In genomic region chr14:101504473-101505200, GRCm38 (mm10) we compare ENCODE assay signal across 22 mouse cellular contexts.
DNase-seq lines count a peak whose midpoint lies in the region; ATAC-seq lines count a peak whose summit lies in the region.
"Had no signal": no experiment of that assay in that cellular context is flagged by ENCODE, and none has a peak within 500 bp of the region (broad histone marks: within the 10 kb centered on the region; RNA-seq: fewer than 3 reads in every experiment).

No protein-coding gene starts in this region.

- H3K9ac ChIP-seq in kidney, embryonic 14.5 days (ENCODE audit: low read depth, low read length): no peak overlapping the region
- H3K9ac ChIP-seq: forebrain, embryonic 15.5 days; liver, embryonic 13.5 days; lung, embryonic 15.5 days had no signal

- H3K9me3 ChIP-seq in kidney, embryonic 14.5 days (ENCODE audit: control insufficient read depth, low read length): no peaks in the 10 kb centered on the region
- H3K9me3 ChIP-seq: embryonic facial prominence, embryonic 10.5 days; forebrain, embryonic 15.5 days; hindbrain, embryonic 10.5 days; liver, embryonic 13.5 days; lung, embryonic 15.5 days; midbrain, embryonic 10.5 days had no signal

- ATAC-seq in hematopoietic stem cell, adult 5-6 weeks (replicated peaks in 1 of 2; ENCODE audit: insufficient read depth in 1 of 2, low FRiP score in 2 of 2, low TSS enrichment in 1 of 2, low read depth in 1 of 2, poor library complexity in 2 of 2, severe bottlenecking in 2 of 2): peak; percentile 63 to 75
- ATAC-seq in kidney, embryonic 14.5 days (ENCODE audit: low FRiP score, low TSS enrichment): no peak
- ATAC-seq: forebrain, embryonic 15.5 days; hindbrain, embryonic 16.5 days had no signal

- H3K27me3 ChIP-seq in kidney, embryonic 14.5 days (ENCODE audit: control insufficient read depth, insufficient read depth, low read length): no peaks in the 10 kb centered on the region
- H3K27me3 ChIP-seq: forebrain, embryonic 15.5 days; liver, embryonic 13.5 days; lung, embryonic 15.5 days had no signal

- H3K4me2 ChIP-seq in kidney, embryonic 14.5 days (replicated peaks; ENCODE audit: low read depth, low read length): no peak overlapping the region
- H3K4me2 ChIP-seq: forebrain, embryonic 15.5 days; heart, embryonic 11.5 days; liver, embryonic 13.5 days; lung, embryonic 15.5 days had no signal

- H3K4me3 ChIP-seq in kidney, embryonic 14.5 days (ENCODE audit: low read length): no peak overlapping the region
- H3K4me3 ChIP-seq: embryonic facial prominence, embryonic 10.5 days; forebrain, embryonic 15.5 days; hindbrain, embryonic 10.5 days; layer of hippocampus, adult 2 months; liver, embryonic 13.5 days; lung, embryonic 15.5 days; midbrain, embryonic 10.5 days had no signal

- peak; percentile 8 for DNase-seq in thymus, postnatal 0 days (ENCODE audit: low spot score)
- DNase-seq in thymus, adult 18-20 months: no peak
- DNase-seq in thymus, postnatal 14 days: peak; percentile 29
- DNase-seq in kidney, adult 9 months: no peak
- no peak for DNase-seq in layer of hippocampus, postnatal 36 days
- DNase-seq: cerebellum, adult 11 months; cerebellum, adult 9-11 months; heart, adult 11 months; kidney, adult 18-20 months; kidney, postnatal 14 days; liver, embryonic 13.5 days; lung, postnatal 4 days had no signal

- no peaks in the 10 kb centered on the region for H3K4me1 ChIP-seq in kidney, embryonic 14.5 days (ENCODE audit: control insufficient read depth, insufficient read depth, low read length)
- H3K4me1 ChIP-seq: liver, embryonic 13.5 days; midbrain, embryonic 10.5 days had no signal

- 89% methylated on average over 13 of the region's 13 CpGs for WGBS in kidney, embryonic 14.5 days

- H3K36me3 ChIP-seq in kidney, embryonic 14.5 days (ENCODE audit: control insufficient read depth, insufficient read depth, low read length): no peaks in the 10 kb centered on the region
- H3K36me3 ChIP-seq: embryonic facial prominence, embryonic 10.5 days; forebrain, embryonic 15.5 days; hindbrain, embryonic 10.5 days; liver, embryonic 13.5 days; lung, embryonic 15.5 days; midbrain, embryonic 10.5 days had no signal

- no peak overlapping the region for H3K27ac ChIP-seq in kidney, embryonic 14.5 days (ENCODE audit: low read depth, low read length)
- H3K27ac ChIP-seq: embryonic facial prominence, embryonic 10.5 days; forebrain, embryonic 15.5 days; hindbrain, embryonic 10.5 days; layer of hippocampus, adult 2 months; liver, embryonic 13.5 days; lung, embryonic 15.5 days; midbrain, embryonic 10.5 days had no signal

Comparison
In these comparisons a context has a peak if more than half of its experiments do, and no peak if none do; other contexts are left out.
1. DNase-seq: peak in thymus, postnatal 0 days (single experiment) and thymus, postnatal 14 days (single experiment); none in thymus, adult 18-20 months (0 of 2), kidney, adult 9 months (single experiment) and layer of hippocampus, postnatal 36 days (0 of 2).